Mouse (Mus musculus) ES-E14 (cell line): ENCODE results near the gene Ifit1bl2.
A peak's percentile ranks its signal among the peaks of the same experiment; 100 is the strongest.

Experiments
- CHD2 ChIP-seq: IDR thresholded peaks from 2 replicates; pipeline ENCODE4 v1.6.1; 2014; ENCODE audit warnings: mild to moderate bottlenecking, low read depth, low read length, inconsistent platforms
- HCFC1 ChIP-seq: IDR thresholded peaks from 2 replicates; pipeline ENCODE4 v1.6.1; 2012; ENCODE audit warnings: low read length, inconsistent platforms, borderline replicate concordance; ENCODE audit not compliant: insufficient read depth
- MAFK ChIP-seq: IDR thresholded peaks from 2 replicates; pipeline ENCODE4 v1.6.1; 2014; ENCODE audit warnings: mild to moderate bottlenecking, low read depth, low read length, inconsistent platforms; ENCODE audit not compliant: insufficient read depth
- ZC3H11A ChIP-seq: IDR thresholded peaks from 2 replicates; pipeline ENCODE4 v1.6.1; 2012; ENCODE audit warnings: low read depth, mild to moderate bottlenecking, inconsistent platforms, low read length, borderline replicate concordance
- ZNF384 ChIP-seq: IDR thresholded peaks from 2 replicates; pipeline ENCODE4 v1.6.1; 2012; ENCODE audit warnings: low read depth, low read length, inconsistent platforms

GRCm38 (mm10) chr19:34684857-34685256 is 44.3 kb upstream of the Ifit1bl2 start:
- TF ChIP-seq ZNF384 (no peak), HCFC1 (no peak), ZC3H11A (0 out of 2 replicates have a peak, but pooled peaks have one; percentile 26), CHD2 (no peak), MAFK (no peak)
